Mouse (Mus musculus): ENCODE measurements at regions not wholly inside any gene's neighbourhood (a gene's known extent, or its start where the extent isn't known, plus 50 kb on each side); places are given as distances from the start of the nearest gene placed in this dataset.

DNA sequence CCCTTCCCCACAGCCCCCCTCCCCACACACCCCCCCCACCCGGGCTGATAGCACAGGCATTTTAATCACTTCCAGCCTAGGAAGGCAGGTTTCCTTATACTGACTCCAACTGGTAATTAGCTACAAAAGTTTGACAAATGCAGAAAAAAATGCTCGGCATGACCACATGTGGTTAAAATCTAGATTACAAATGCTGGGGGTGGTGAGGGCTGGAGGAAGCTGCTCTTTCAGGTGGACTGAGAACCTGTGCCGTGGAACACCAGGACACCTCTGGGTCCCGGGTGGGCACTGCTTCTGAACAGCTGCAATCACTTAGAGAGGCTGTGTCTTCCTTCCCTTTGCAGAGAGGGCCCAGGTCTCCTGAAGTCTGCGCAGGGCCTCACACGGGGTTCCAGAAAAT lies 358.7 kb downstream of the Nuak1 start:
- TF ChIP-seq CTCF (IDR thresholded peaks at IDR 0.05; ENCODE audit: low read depth, low read length) (no peak), POLR2A (IDR thresholded peaks at IDR 0.05; ENCODE audit: extremely low read depth, insufficient read depth, low read length) (no peak)
